Mouse (Mus musculus): ENCODE results near the gene Dynlt1c.
"Not testable (repeated sequence)": the region's sequence is repeated elsewhere in the genome, so short reads cannot be mapped to it uniquely, and the experiment has no call there.

Dynlt1c gene

DNA sequence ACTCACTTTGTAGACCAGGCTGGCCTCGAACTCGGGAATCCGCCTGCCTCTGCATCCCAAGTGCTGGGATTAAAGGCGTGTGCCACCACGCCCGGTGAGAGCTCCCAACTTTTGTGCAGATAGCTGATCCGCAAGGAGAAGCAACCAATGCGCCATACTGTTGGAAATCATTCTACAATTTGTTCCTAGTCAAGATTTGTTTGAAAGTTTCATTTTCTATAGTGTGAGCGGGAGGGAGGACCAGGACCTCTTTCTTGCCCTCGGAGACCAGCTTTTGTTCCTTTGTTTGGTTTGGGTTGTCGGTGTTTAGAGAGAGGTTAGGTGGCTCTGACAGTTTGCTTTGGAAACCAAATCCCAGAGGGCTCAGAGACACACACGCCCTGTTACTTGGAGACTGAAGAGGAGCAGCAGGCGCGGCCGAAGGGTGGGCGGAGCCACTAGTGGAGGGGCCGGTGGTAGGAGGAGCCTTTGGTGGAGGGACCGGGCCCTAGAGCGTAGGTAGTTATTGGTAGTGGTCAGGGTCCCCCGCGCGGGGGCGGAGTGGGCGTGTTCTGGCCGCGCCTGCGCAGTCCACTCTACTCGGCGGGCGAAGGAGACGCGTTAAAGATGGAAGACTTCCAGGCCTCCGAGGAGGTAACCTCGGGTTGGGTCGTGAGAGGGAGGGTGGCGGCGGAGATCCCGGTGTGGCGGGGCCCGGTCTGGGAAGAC, at the start of gene Dynlt1c:
Dynlt1c (plus strand) TSS at position 468 of the 708 bp plus-strand sequence.
- DNase-seq: peak; percentile 86

GRCm38 (mm10) chr17:6553798-6554197, 47.7 kb upstream of the Dynlt1c start:
- DNase-seq: not testable (repeated sequence)

DNA sequence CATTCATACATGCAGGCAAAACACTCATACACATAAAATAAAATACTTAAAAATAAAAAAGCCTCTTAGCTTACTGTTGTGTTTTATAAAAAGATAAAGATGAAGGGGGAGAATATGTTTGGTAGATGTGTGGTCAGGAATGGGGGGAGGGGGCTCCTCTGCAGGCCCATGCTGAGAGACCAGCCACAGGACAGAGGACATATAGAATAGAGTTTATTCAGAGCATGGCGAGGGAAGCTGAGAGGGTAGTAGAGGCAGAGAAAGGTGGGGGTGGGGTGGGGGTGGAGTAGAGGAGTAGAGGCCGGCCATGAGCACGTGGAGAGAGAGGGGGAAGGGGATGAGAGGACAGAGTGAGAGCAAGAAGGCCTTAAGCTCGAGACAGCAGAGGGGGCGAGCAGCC, 47.2 kb upstream of the Dynlt1c start:
- DNase-seq: not testable (repeated sequence)

DNA sequence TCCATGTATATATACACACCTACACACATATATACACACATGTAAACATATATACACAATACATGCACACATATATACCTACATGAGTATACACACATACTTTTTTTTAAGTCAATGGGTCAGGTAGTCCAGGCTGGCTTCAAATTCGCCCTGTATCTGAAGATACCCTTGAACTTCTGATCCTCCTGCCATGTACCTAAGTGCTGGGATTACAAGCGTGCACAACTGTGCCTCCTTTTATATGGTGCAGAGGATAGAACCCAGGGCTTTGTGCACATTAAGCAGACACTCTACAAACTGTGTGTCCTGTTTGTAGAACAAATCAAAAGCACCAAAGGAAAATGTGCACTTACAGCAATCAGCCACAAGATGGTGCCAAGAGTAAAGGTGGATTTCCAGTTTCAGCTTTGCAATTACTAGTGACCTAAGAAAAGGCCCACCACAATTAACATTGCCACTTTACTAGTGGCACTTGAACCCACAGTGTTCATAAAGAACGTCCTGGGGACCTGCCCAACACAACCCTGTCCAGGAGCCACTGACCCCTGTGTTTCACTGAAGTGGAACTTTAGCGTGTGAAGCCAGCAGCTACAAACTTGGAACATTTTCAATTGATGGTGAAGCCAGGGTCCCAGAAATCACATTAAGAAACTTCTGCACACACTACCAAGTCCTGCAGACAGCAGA, 41.9 kb upstream of the Dynlt1c start:
- not testable (repeated sequence) for DNase-seq

DNA sequence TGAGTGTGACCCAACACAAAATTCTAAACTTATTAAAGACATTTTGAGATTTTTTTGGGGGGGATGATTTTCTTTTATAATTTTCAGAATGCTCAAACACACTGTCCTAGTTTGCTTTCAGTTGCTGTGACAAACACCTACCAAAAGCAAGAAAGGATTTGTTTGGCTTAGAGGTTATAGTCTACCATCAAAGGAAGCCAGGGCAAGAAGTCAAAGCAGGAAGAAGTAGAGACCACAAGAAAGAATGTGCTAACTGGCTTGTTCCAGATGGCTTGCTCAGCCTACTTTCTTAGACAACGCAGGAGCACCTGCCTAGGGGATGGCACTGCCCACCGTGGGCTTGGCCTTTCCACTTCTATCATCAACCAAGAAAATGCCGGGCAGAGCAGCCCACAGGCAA, 36.6 kb upstream of the Dynlt1c start:
- not testable (repeated sequence) for DNase-seq

GRCm38 (mm10) chr17:6567908-6568307, 33.6 kb upstream of the Dynlt1c start:
- not testable (repeated sequence) for DNase-seq

GRCm38 (mm10) chr17:6571296-6571695, 30.2 kb upstream of the Dynlt1c start:
- not testable (repeated sequence) for DNase-seq

GRCm38 (mm10) chr17:6572202-6572601, 29.3 kb upstream of the Dynlt1c start:
- DNase-seq: not testable (repeated sequence)

DNA sequence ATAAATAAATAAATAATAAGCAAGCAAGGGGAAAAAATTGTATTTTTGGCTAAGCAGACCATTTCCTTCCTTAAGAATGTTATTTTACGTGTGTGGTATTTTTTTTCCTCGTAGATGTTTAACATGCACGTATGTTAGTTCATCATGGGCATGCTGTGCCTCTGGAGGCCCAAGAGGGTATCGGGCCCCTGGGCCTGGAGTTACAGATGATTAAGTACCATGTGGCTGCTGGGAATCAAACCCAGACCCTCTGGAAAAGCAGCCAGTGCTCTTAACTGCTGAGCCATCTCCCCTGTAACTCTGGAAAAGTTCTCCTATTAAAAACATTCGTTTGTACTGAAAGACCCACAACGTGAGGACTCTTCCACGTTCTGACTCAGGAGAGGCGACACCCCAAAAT, 26.1 kb upstream of the Dynlt1c start:
- DNase-seq: not testable (repeated sequence)

GRCm38 (mm10) chr17:6588672-6589071, 12.8 kb upstream of the Dynlt1c start:
- DNase-seq: not testable (repeated sequence)

DNA sequence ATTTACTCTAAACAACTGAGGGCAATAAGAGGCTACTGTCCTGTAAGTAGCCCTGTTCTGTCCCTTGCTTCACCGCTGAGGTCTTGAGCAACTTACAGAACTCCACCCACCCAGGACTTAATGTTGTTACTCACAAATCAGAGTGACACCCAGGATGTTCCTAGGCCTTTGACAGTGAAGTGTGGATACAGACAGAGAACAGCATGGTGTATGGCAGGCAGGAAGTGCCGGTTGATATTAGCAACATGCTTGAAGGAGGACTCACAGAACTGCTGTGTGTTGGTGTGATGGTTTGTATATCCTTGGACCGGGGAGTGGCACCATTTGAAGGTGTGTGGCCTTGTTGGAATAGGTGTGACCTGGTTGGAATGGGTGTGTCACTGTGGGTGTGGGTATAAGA, 9.4 kb upstream of the Dynlt1c start:
- DNase-seq: not testable (repeated sequence)

DNA sequence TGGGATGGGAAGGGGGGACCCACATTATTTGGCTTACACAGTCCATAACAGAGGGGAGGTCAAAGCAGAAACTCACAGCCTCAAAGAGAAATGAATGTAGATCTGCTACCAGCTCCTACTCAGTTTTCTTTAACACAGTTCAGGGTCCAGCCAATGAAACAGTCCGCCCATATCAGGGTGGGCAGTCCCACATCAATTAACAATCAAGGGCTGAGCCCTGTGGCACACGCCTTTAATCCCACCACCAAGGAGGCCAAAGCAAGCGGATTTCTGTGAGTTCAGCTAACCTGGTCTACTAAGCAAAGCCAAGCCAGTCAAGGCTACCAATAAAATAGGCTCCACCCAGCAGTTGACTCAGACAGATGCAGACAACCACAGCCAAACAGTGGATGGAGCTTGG, 7.6 kb upstream of the Dynlt1c start:
- DNase-seq: not testable (repeated sequence)

GRCm38 (mm10) chr17:6595776-6596497, 5.5 kb upstream of the Dynlt1c start:
- DNase-seq: not testable (repeated sequence)

DNA sequence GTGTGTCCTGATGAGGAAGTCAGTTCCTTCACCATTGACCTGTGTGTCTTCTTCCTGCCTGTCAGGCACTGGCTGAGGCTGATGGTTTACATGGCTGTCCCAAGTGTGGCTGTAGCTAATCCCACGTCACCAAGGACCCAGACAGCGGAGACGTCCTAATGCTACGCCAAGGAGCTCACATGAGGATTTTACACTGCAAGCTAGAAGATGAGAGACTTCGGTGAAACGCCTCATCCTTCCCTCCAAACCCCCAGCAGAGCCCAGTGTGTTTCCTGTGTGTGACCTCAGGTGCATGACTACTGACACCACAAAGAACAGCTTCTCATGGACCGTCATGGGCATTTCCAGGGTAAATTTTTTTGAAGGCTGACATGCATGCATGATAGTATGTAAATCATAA, 3.1 kb upstream of the Dynlt1c start:
- DNase-seq: not testable (repeated sequence)

- not testable (repeated sequence) for DNase-seq
These were observed 1.1 kb upstream of the Dynlt1c start for GRCm38 (mm10) chr17:6600216-6600911.

DNA sequence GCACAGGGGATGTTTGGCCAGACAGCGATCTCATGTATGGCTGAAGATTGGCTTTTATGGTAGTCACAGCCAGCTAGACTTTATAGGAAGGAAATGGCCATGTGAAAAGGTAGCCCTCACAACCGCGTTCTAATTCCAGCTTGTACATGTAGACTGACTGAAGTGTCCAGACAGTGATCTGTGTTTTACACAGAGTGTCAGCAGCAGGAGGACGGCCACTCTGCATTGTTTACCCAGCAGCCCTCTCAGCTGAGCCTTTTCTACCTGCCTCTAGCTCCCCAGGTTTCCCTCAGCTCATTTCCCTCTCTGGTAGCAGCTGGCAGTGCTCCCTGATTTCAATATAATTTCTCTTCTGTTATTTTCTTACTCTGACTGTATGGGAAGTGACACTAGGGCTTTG, 734 bp downstream of the Dynlt1c start:
- not testable (repeated sequence) for DNase-seq

DNA sequence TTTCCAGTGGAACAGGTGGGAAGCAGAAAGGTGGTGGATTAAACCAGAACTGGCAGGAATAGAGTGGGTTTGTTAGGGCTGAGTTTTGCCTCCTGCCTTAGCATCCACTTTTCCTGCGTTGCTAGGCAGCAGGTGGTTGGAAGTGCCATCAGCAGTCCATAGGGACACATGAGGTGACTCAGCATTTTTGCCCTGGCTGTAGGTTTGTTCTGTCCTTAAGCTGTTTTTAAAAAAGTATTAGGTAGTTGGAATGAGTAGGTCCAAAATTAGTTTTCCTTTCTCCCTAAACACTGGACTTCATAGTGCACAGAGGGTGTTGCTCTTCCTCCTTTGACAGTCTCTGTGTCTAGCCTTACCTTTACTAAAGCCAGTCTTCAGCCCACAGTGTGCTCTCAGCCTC, 3.9 kb downstream of the Dynlt1c start:
- not testable (repeated sequence) for DNase-seq

- DNase-seq: not testable (repeated sequence)
These were observed 12.1 kb downstream of the Dynlt1c start for GRCm38 (mm10) chr17:6613524-6613923.

DNA sequence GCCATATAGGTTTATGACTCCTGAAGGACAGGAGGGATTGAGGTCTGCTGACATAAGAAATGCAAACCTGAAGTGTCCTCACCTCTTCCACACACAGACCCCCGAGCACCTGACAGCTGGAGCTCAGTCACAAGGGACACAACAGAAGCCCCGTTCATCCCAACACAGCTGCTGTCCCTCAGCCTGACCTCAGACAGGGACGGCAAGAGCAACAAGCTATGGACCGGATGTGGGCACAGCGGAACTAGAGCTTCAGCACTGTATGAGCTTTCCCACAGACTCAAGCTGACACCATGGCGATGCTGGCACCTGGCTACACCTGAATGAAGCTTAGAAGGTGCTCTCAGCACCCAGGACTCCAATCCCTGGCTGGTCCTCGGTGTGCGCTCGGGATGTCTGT, 12.8 kb downstream of the Dynlt1c start:
- not testable (repeated sequence) for DNase-seq

DNA sequence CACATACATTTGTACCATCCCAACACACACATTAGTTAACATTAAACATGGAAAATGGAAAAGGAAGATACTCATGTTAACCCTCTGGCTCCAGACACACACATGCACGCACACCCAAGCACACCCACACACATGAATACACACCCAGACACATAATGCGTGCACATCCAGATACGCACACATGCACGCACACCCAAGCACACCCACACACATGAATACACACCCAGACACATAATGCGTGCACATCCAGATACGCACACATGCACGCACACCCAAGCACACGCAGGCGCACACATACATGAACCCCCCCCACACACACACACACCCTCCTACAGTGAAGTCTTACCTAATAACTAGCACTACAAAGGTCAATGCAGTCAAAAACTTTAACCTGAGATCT, 15.3 kb downstream of the Dynlt1c start:
- DNase-seq: not testable (repeated sequence)

- DNase-seq: not testable (repeated sequence)
These were observed 16.4 kb downstream of the Dynlt1c start for GRCm38 (mm10) chr17:6617689-6618400.

DNA sequence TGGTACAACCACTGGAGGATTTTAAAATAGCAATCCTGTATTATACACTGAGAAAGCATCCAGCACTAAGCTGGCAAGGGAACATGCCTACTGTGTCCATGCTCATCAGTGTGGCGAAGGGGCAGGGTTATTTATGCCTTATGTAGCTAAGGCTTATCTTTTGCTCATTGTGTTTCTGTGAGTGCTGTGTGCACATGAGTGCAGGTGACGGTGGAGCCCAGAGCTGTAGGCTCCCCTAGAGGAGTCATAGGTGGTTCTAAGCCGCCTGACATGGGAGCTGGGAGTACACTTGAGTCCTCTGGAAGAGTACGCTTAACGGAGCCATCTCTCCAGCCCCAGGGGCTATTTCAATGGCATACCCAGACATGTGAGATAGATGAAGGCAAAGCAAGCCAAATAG, 17.8 kb downstream of the Dynlt1c start:
- not testable (repeated sequence) for DNase-seq
